Mouse (Mus musculus): Measurements from ENCODE around the gene Smim24. TPM values are rescaled to one million over a fixed set of nuclear protein-coding genes. Genes with fewer than 3 reads are reported as not detected.
A peak's percentile ranks its signal among the peaks of the same experiment; 100 is the strongest.

Gene Smim24
- total RNA-seq, 2 experiments from 2014 or later = 1.3 to 1.4 TPM

GRCm38 (mm10) chr10:81406504-81407440, 13.9 kb downstream of the Smim24 start:
- H3K27ac ChIP-seq = peak overlapping the region; percentile 56
- no peak for TF ChIP-seq CTCF (IDR thresholded peaks at IDR 0.05)
- intact Hi-C loops (cut with DNase I) = no loop called here

GRCm38 (mm10) chr10:81407539-81408423, 14.9 kb downstream of the Smim24 start:
- intact Hi-C loops (cut with DNase I) = no loop called here
- DNase-seq (ENCODE audit: extremely low spot score in 1 of 2, low spot score in 2 of 2) = peak; percentile 69 to 70
- Histone ChIP-seq H3K27ac (peak overlapping the region; percentile 56), H3K4me3 (0 out of 2 replicates have a peak overlapping the region, but pooled peaks have one; percentile 3)
- no peak; the same call in 1 of the 2 replicates for TF ChIP-seq CTCF (IDR thresholded peaks at IDR 0.05)

More at GRCm38 (mm10) chr10:81406504-81407440, 13.9 kb downstream of the Smim24 start:
- H3K4me3 ChIP-seq = 0 out of 2 replicates have a peak overlapping the region, but pooled peaks have one; percentile 3
- no peak for DNase-seq (ENCODE audit: extremely low spot score in 1 of 2, low spot score in 2 of 2)

DNA sequence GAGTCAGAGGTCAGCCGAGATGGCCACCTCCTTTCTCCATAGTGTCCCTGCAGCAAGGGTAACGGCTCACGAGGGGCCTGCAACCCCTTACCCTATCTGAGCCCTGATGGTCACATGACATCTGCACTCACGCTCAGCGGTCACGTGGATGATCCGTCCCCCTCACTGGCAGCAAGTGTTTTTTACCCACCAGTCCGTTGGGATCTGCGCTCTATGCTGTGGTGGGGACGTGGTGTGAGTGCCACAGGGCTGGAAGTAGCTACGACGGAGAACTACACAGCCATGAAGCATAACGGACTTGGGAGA, 15.5 kb downstream of the Smim24 start:
- DNase-seq (ENCODE audit: extremely low spot score in 1 of 2, low spot score in 2 of 2) = no peak
- H3K27ac ChIP-seq = peak overlapping the region; percentile 56
- TF ChIP-seq CTCF (IDR thresholded peaks at IDR 0.05) = no peak
- intact Hi-C loops (cut with DNase I) = no loop called here
- H3K4me3 ChIP-seq = no peak overlapping the region

GRCm38 (mm10) chr10:81408871-81409291, 16.0 kb downstream of the Smim24 start:
- Histone ChIP-seq H3K27ac (peak overlapping the region; percentile 61), H3K4me3 (no peak overlapping the region)
- intact Hi-C loops (cut with DNase I) = no loop called here
- TF ChIP-seq CTCF (IDR thresholded peaks at IDR 0.05) = peak; percentile 82
- DNase-seq (ENCODE audit: extremely low spot score in 1 of 2, low spot score in 2 of 2) = peak in 1 of 2 experiments; percentile 72

GRCm38 (mm10) chr10:81409330-81409729, 16.5 kb downstream of the Smim24 start:
- intact Hi-C loops (cut with DNase I) = no loop called here
- no peak for DNase-seq (ENCODE audit: extremely low spot score in 1 of 2, low spot score in 2 of 2)
- peak overlapping the region; percentile 61 for H3K27ac ChIP-seq

DNA sequence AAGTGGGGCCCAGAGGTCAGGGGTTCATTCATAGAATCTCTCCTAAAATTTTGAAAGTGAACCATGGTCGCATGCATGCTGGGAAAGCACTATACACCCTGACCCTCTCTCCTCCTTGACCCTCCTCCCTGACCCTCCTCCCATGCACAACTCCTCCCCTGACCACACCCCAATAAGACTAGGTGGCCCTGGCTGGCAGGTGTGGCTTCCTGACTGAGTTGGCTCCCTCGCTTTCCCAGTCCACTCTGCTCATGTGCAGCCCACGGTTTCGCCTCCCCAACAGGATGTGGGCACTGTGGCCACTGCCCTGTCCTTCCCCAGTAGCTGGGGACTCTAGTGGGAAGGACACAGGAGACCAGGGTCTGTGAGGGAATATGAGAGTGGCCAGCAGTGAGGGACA, 17.5 kb downstream of the Smim24 start:
- H3K27ac ChIP-seq = peak overlapping the region; percentile 97
- H3K4me3 ChIP-seq = no peak overlapping the region
- DNase-seq (ENCODE audit: extremely low spot score in 1 of 2, low spot score in 2 of 2) = no peak
- TF ChIP-seq CTCF (IDR thresholded peaks at IDR 0.05) = no peak
- intact Hi-C loops (cut with DNase I) = no loop called here

More at GRCm38 (mm10) chr10:81409330-81409729, 16.5 kb downstream of the Smim24 start:
- H3K4me3 ChIP-seq = no peak overlapping the region
- no peak for TF ChIP-seq CTCF (IDR thresholded peaks at IDR 0.05)

GRCm38 (mm10) chr10:81410981-81411380, 18.1 kb downstream of the Smim24 start:
- DNase-seq (ENCODE audit: extremely low spot score in 1 of 2, low spot score in 2 of 2) = no peak
- TF ChIP-seq CTCF (IDR thresholded peaks at IDR 0.05) = no peak
- intact Hi-C loops (cut with DNase I) = no loop called here
- Histone ChIP-seq H3K27ac (peak overlapping the region; percentile 97), H3K4me3 (no peak overlapping the region)

DNA sequence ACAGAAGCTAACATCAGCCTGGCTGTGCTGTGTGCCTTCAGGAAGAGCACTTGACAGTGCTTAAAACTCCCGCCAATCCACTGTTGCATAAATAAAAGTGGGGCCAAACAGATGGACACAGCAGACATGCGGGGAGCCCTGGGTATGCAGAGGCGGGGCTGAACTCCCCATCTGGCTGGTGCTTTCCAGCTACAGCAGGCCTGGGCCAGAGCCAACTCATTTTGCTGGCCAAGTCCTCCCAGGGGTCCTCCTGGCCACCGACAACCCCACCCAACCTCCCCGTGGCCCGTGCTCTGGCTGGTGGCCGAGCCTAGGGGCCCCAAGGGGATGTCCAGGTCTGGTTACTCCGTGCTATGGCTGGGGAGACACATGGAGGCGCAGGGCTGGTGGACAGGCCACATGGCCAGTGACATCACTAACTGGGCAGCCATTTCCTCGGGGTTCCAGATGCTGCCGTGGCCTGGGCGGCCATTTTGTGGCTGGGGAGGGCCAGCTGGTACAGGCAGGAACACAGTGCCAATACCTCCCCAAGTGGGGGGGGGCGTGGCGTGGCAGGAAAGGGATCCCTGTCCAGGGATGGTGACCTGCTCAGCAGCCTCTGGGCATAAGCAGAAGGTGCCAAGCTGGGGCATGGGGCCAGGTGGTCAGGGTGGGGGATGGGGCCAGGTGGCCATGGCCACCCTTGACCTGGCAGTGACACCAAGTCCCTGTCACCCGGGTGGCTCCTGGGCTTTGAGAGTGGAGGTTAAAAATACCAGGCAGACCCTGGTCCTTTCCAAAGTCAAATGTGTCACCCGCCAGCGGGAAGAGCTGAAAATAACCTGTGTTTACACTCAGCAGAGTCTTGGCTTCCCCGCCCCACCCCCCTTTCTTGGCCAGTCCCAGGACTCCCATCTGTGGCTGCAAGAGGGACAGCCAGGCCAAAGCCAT, 18.9 kb downstream of the Smim24 start:
- DNase-seq (ENCODE audit: extremely low spot score in 1 of 2, low spot score in 2 of 2) = peak in 1 of 2 experiments; percentile 60
- intact Hi-C loops (cut with DNase I) = loop anchor here (2.0 kb wide), 1 partner anchor 15 kb away; no protein-coding TSS in a partner anchor
- TF ChIP-seq CTCF (IDR thresholded peaks at IDR 0.05) = no peak
- Histone ChIP-seq H3K27ac (peak overlapping the region; percentile 97), H3K4me3 (no peak overlapping the region)

GRCm38 (mm10) chr10:81412586-81413309, 19.9 kb downstream of the Smim24 start:
- Histone ChIP-seq H3K4me3 (no peak overlapping the region), H3K27ac (peak overlapping the region; percentile 97)
- TF ChIP-seq CTCF (IDR thresholded peaks at IDR 0.05) = no peak
- intact Hi-C loops (cut with DNase I) = loop anchor here (2.0 kb wide), 1 partner anchor 14 kb away; no protein-coding TSS in a partner anchor
- DNase-seq (ENCODE audit: extremely low spot score in 1 of 2, low spot score in 2 of 2) = no peak

Measured in left cerebral cortex, adult 2 months (tissue).